Comparison of ENCODE assay signal across 28 mouse cellular contexts in the genomic region with DNA sequence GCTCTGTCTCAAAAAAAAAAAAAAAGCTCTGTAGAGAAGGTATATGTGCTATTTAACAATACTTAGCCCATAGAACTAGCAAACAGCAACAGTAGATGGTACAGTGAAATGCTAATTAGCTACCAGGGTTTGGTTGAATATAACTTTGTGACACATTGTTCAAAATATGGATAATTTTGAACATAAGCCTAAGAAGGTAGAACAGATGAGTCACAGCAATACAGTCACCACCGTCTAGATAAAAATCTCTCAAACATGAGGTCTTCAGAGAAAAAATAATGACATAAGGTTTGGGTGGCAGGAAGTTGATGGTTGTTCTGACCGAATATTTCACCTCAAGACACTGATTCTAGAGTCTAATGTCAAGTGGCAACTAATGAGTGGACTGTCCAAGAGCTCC.
A peak's percentile ranks its signal among the peaks of the same experiment; 100 is the strongest.
DNase-seq lines count a peak whose midpoint lies in the region; ATAC-seq and TF ChIP-seq lines count a peak whose summit lies in the region.
"Had no signal": no experiment of that assay in that cellular context is flagged by ENCODE, and none has a peak within 500 bp of the region (broad histone marks: within the 10 kb centered on the region; RNA-seq: fewer than 3 reads in every experiment).

No protein-coding gene starts in this region.

- DNase-seq in frontal cortex, postnatal 36 days (ENCODE audit: low spot score in 2 of 2) = no peak
- DNase-seq in 3134 (ENCODE audit: extremely low read depth, insufficient read length, low spot score) = peak; percentile 51
- peak; percentile 21 for DNase-seq in brain, adult 2 months (ENCODE audit: low read depth, low spot score)
- DNase-seq in gastrocnemius, adult 18-20 months (ENCODE audit: low spot score) = no peak
- no peak for DNase-seq in urinary bladder, postnatal 10 days (ENCODE audit: low spot score)
- DNase-seq: adrenal gland, adult 8-10 months; adrenal gland, postnatal 14 days; adrenal gland, postnatal 36 days; B cell, adult 2 months; cerebellum, adult 11 months; cerebellum, adult 18-20 months; cerebellum, adult 8-10 months; cerebellum, adult 9-11 months; cerebellum, postnatal 14 days had no signal

- H3K36me3 ChIP-seq in myocyte (ENCODE audit: control insufficient read depth, insufficient read depth) = no peaks in the 10 kb centered on the region
- H3K36me3 ChIP-seq: embryonic facial prominence, embryonic 10.5 days; embryonic facial prominence, embryonic 12.5 days; forebrain, embryonic 10.5 days; forebrain, embryonic 12.5 days; G1E had no signal

- no peaks in the 10 kb centered on the region for H3K79me2 ChIP-seq in myocyte (ENCODE audit: control insufficient read depth, insufficient read depth)

- H3K4me3 ChIP-seq in myocyte = no peak overlapping the region
- H3K4me3 ChIP-seq: embryonic facial prominence, embryonic 10.5 days; embryonic facial prominence, embryonic 12.5 days; erythroblast, embryonic 14.5 days; forebrain, embryonic 10.5 days; forebrain, embryonic 12.5 days had no signal

- H3ac ChIP-seq in myocyte (ENCODE audit: control insufficient read depth, insufficient read length) = no peak overlapping the region

- H3K27me3 ChIP-seq in myocyte (ENCODE audit: control insufficient read depth, insufficient read depth, insufficient read length) = no peaks in the 10 kb centered on the region
- H3K27me3 ChIP-seq: CH12.LX; embryonic facial prominence, embryonic 12.5 days; forebrain, embryonic 12.5 days; Patski had no signal

- ATAC-seq in frontal cortex, adult (ENCODE audit: low TSS enrichment) = peak; percentile 52; the same call in 1 of the 2 replicates
- ATAC-seq: activated CD4-positive, CD25-positive, alpha-beta regulatory T cell, adult 4 months; CD4-positive, CD25-positive, alpha-beta regulatory T cell, adult 4 months; forebrain, embryonic 14.5 days; forebrain, embryonic 16.5 days had no signal

- TF ChIP-seq POLR2A in myocyte (IDR thresholded peaks at IDR 0.05; ENCODE audit: insufficient read length, low read depth) = no peak

- peak overlapping the region; percentile 55 for H3K4me2 ChIP-seq in myocyte (ENCODE audit: low read depth)
- H3K4me2 ChIP-seq: embryonic facial prominence, embryonic 12.5 days; forebrain, embryonic 12.5 days had no signal

TF ChIP-seq in myocyte, 11 proteins besides CTCF, POLR2A, EP300 and RAD21:
- no peak for TF ChIP-seq TCF3 (IDR thresholded peaks at IDR 0.05; ENCODE audit: insufficient read length, low read depth)
- no peak for TF ChIP-seq MAX (IDR thresholded peaks at IDR 0.05; ENCODE audit: low read depth)
- TF ChIP-seq MYOG (IDR thresholded peaks at IDR 0.05; ENCODE audit: control insufficient read depth in 1 of 3, insufficient read depth in 1 of 3, insufficient read length in 2 of 3, low read depth in 2 of 3) = no peak
- no peak for TF ChIP-seq USF1 (IDR thresholded peaks at IDR 0.05; ENCODE audit: low read depth)
- no peak for TF ChIP-seq REST (IDR thresholded peaks at IDR 0.05; ENCODE audit: insufficient read depth, insufficient read length)
- TF ChIP-seq E2F4 (IDR thresholded peaks at IDR 0.05; ENCODE audit: insufficient read depth) = no peak
- no peak for TF ChIP-seq CEBPB (IDR thresholded peaks at IDR 0.05; ENCODE audit: insufficient read depth, poor library complexity, severe bottlenecking)
- TF ChIP-seq POLR2AphosphoS2 (IDR thresholded peaks at IDR 0.05; ENCODE audit: insufficient read length, low read depth) = no peak
- no peak for TF ChIP-seq TCF12 (IDR thresholded peaks at IDR 0.05; ENCODE audit: insufficient read depth, poor library complexity, severe bottlenecking)
- no peak for TF ChIP-seq SRF (IDR thresholded peaks at IDR 0.05; ENCODE audit: control insufficient read depth, insufficient read length, low read depth)
- no peak for TF ChIP-seq MYOD1 (IDR thresholded peaks at IDR 0.05; ENCODE audit: control insufficient read depth in 1 of 3, insufficient read length in 2 of 3, low read depth in 2 of 3)

Comparison
In these comparisons a context has a peak if more than half of its experiments do, and no peak if none do; other contexts are left out.
1. DNase-seq: peak in 3134 (single experiment) and brain, adult 2 months (single experiment); none in frontal cortex, postnatal 36 days (0 of 2), gastrocnemius, adult 18-20 months (single experiment) and urinary bladder, postnatal 10 days (single experiment).